Mouse (Mus musculus) small intestine, adult 2 months (tissue): ENCODE data around the gene Aldoc. TPM values are rescaled to one million over a fixed set of nuclear protein-coding genes. Genes with fewer than 3 reads are reported as not detected.
"Not testable (repeated sequence)": the region's sequence is repeated elsewhere in the genome, so short reads cannot be mapped to it uniquely, and the experiment has no call there.

ENCODE experiments used
- H3K27ac ChIP-seq: fragments of 200-500 bp; 2 replicates; pipeline ENCODE4 v1.5.1; 2012; ENCODE audit warnings: low read depth, low read length, control low read depth, inconsistent platforms; ENCODE audit not compliant: insufficient read depth
- H3K27me3 ChIP-seq: fragments of 200-500 bp; 2 replicates; pipeline ENCODE4 v1.6.1; 2012; ENCODE audit warnings: mild to moderate bottlenecking, moderate library complexity, low read length, inconsistent platforms; ENCODE audit not compliant: control insufficient read depth, insufficient read depth
- H3K36me3 ChIP-seq: fragments of 200-500 bp; 2 replicates; pipeline ENCODE4 v1.6.1; 2012; ENCODE audit warnings: mild to moderate bottlenecking, low read length, control low read depth, inconsistent platforms; ENCODE audit not compliant: control insufficient read depth, insufficient read depth
- H3K4me1 ChIP-seq: fragments of 200-500 bp; 2 replicates; pipeline ENCODE4 v1.6.1; 2012; ENCODE audit warnings: low read length, inconsistent platforms, mixed read lengths; ENCODE audit not compliant: control insufficient read depth, insufficient read depth, insufficient read length
- H3K4me3 ChIP-seq: fragments of 200-500 bp; 2 replicates; pipeline ENCODE4 v1.5.1; 2012; ENCODE audit warnings: low read depth, mild to moderate bottlenecking, control low read depth, inconsistent platforms, low read length, moderate library complexity
- CTCF ChIP-seq: fragments of 200-500 bp; IDR thresholded peaks from 2 replicates; pipeline ENCODE4 v1.5.1; 2012; ENCODE audit warnings: low read depth, mild to moderate bottlenecking, control low read depth, inconsistent platforms, low read length, moderate library complexity, mixed read lengths; ENCODE audit not compliant: insufficient replicate concordance, insufficient read length; ENCODE audit errors: extremely low read depth
- POLR2A ChIP-seq: fragments of 200-500 bp; IDR thresholded peaks from 2 replicates; pipeline ENCODE4 v1.6.1; 2012; ENCODE audit warnings: low read depth, mild to moderate bottlenecking, control low read depth, inconsistent platforms, low read length, moderate library complexity
- WGBS: fragments of 180-500 bp; shearing (Covaris S2); methylation state at CpG from one replicate; pipeline ENCODE4 v1.1.7; 2018; 5-methylcytosine and 5-hydroxymethylcytosine counted together
- polyA plus RNA-seq: library from polyadenylated mRNA; depleted of rRNA; stranded (reverse); fragments of >200 nt; gene quantifications from 2 replicates; pipeline ENCODE4 v1.2.3, GENCODE M21; 2012; rRNA removed

Gene Aldoc
- 8.8 and 11.7 TPM in 2 replicates for polyA plus RNA-seq

DNA sequence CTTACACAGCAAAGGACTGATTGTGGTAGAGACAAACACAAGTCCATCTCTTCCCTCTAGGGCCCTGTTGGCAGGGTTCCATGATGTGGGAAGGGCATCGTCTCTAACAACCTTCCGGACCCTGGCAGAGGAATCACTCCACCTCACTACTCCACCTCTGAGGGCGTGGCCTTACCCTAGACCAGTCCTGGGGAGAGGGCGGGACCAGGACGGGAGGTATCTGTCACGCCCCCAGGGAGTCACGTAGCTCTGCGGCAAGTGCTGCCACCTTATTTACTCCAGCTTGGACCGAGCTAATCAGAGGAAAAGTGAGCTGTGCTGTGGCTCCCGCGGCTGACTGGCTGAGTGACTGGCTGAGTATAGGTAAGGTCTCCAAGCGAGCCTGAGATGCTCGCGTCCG lies at the start of gene Aldoc:
TSS of gene Aldoc (plus strand) at position 109 of the 400 bp plus-strand sequence.
- Histone ChIP-seq H3K4me3 (peak within 1 kb of the TSS; percentile 50), H3K36me3 (peaks cover 6% of the 10 kb centered on the region), H3K27me3 (no peaks in the 10 kb centered on the region), H3K27ac (peak within 1 kb of the TSS; percentile 19; the same call in 1 of the 2 replicates), H3K4me1 (peaks cover 6% of the 10 kb centered on the region; the same call in 1 of the 2 replicates)
- no peak for TF ChIP-seq CTCF
- TF ChIP-seq POLR2A, result peak; percentile 79
- WGBS, result 4% methylated on average over 15 of the region's 15 CpGs

DNA sequence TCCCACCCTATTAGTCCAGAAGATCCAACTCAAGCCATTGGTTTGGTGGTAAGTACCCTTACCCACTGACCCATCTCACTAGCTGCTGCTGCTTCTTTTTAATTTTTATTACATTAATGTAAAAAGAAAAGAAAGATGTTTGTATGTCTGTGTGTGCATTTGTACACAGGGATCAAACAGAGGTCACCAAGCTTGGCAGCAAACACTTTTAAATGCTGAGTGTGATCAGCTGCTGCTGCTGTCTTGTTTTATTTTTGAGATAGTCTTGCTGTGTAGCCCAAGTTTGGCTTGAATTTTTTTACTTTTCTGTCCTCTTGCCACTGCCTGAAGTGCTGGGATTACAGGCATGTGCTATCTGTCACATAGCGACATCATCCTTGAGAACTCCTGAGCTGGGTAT lies 47.2 kb upstream of the Aldoc start:
- 96% methylated on average over 1 of the region's 1 CpGs for WGBS
- no peak for TF ChIP-seq POLR2A
- TF ChIP-seq CTCF, result no peak
- no peak overlapping the region for H3K27ac ChIP-seq
- H3K36me3 ChIP-seq, result peaks cover 79% of the 10 kb centered on the region
- H3K4me1 ChIP-seq, result no peaks in the 10 kb centered on the region
- H3K27me3 ChIP-seq, result no peaks in the 10 kb centered on the region
- no peak overlapping the region for H3K4me3 ChIP-seq

DNA sequence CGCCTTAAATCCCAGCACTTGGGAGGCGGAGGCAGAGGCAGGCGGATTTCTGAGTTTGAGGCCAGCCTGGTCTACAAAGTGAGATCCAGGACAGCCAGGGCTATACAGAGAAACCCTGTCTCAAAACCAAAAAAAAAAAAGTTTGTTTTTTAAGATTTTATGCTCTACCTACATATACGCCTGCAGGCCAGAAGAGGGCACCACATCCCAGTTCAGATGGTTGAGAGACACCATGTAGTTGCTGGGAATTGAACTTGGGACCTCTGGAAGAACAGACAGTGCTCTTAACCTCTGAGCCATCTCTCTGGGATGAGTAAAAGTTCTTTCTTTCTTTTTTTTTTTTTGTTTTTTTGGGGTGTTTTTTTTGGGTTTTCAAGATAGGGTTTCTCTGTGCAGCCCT lies 46.6 kb upstream of the Aldoc start:
- not testable (repeated sequence) for H3K27me3 ChIP-seq, H3K4me1 ChIP-seq, H3K4me3 ChIP-seq, H3K27ac ChIP-seq
- peak; percentile 7; the same call in 1 of the 2 replicates for TF ChIP-seq CTCF
- peaks cover 82% of the 10 kb centered on the region for H3K36me3 ChIP-seq
- WGBS, result 96% methylated on average over 4 of the region's 4 CpGs

DNA sequence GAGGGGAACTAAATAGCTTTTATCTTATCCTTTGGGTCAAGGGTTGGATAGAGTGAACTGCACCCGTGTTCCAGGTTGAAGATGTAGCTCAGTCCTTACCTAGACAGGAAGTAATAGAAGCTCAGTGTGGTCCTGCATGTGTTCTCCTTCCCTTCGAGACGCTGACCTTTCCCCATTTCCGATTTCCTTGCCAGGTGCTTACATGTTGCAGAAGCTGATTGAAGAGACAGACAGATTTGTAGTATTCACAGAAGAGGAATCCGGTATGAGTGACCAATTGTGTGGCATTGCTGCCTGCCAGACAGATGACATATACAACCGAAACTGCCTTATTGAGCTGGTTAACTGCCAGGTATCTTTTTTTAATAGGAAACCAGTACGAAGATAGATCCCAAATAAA lies 43.9 kb upstream of the Aldoc start:
- Histone ChIP-seq H3K4me1 (no peaks in the 10 kb centered on the region), H3K27me3 (no peaks in the 10 kb centered on the region), H3K4me3 (no peak overlapping the region), H3K36me3 (peaks cover 77% of the 10 kb centered on the region), H3K27ac (no peak overlapping the region)
- WGBS, result 62% methylated on average over 7 of the region's 7 CpGs
- TF ChIP-seq CTCF, result no peak
- TF ChIP-seq POLR2A, result no peak

DNA sequence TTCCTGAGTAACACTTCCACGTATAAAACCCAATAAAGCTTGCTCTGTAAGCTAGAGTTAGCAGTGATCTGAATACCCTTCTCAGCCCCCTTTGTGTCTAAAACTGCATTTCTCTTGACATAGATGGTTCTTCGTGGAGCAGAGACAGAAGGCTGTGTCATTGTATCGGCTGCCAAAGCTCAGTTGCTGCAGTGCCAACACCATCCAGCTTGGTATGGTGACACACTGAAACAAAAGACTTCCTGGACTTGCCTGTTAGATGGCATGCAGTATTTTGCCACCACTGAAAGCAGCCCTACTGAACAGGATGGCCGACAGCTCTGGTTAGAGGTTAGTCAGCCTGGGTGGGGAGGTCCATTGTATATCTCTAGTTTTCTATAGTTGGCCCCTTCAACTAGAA lies 43.2 kb upstream of the Aldoc start:
- H3K27ac ChIP-seq, result no peak overlapping the region
- WGBS, result 90% methylated on average over 4 of the region's 4 CpGs
- H3K4me3 ChIP-seq, result no peak overlapping the region
- TF ChIP-seq POLR2A (no peak), CTCF (no peak)
- H3K27me3 ChIP-seq, result no peaks in the 10 kb centered on the region
- H3K36me3 ChIP-seq, result peaks cover 77% of the 10 kb centered on the region
- H3K4me1 ChIP-seq, result no peaks in the 10 kb centered on the region

DNA sequence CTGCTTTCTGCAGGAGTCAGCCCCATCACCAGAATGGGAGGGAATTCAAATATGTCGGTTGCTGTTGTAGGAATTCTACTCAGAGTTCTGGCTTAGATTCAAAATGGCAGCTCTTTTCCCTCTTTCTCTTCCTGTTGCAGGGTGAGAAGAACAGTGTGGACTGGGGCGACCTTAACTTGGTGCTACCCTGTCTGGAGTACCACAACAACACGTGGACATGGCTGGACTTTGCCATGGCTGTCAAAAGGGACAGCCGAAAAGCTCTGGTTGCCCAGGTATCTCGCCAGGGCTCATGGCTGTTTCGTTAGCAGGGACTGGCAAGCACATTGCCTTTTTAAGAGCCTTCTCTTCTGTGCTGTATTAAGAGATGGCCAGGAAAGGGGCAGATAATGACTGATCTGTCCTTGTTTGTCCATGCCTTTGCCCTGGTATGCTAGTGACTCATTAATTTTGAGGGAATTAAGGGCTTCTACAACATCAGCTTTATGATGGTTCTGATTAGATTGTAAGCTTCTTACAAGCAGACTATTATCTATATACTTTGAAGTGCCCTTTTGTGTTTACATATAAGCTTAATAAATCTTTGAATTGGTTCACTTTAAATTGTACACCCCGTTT lies 33.5 kb upstream of the Aldoc start:
- H3K4me1 ChIP-seq, result peaks cover 5% of the 10 kb centered on the region; the same call in 1 of the 2 replicates
- WGBS, result 31% methylated on average over 7 of the region's 7 CpGs
- peaks cover 61% of the 10 kb centered on the region for H3K36me3 ChIP-seq
- no peak overlapping the region for H3K4me3 ChIP-seq
- peak overlapping the region; percentile 39 for H3K27ac ChIP-seq
- TF ChIP-seq POLR2A, result no peak
- TF ChIP-seq CTCF, result no peak
- H3K27me3 ChIP-seq, result no peaks in the 10 kb centered on the region

DNA sequence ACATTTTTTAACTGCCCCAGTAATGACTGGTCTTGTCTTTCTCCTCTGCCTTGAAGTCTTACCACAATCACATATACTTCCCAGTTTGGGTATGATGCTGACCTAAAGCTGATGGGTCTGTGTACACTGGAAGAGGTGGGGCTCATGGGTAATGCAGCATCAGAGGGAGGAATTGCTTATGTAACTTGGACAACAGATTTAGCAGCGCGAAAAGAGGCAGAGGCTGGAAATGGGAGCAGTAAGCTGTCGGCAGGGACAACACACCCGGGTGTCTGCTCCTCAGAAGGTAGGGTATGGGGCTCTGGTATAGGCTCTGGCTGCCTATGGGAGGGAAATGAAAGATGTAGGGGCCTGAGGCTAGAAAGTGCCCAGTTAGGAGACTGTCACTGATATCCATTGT lies 32.1 kb upstream of the Aldoc start, which contains the start of gene BC030499:
TSS of gene BC030499 (plus strand) at position 188 of the 400 bp plus-strand sequence.
- no peak for TF ChIP-seq CTCF
- no peak for TF ChIP-seq POLR2A
- Histone ChIP-seq H3K27ac (0 out of 2 replicates have a peak within 1 kb of the TSS, but pooled peaks have one; percentile 11), H3K4me1 (peaks cover 6% of the 10 kb centered on the region; the same call in 1 of the 2 replicates), H3K4me3 (no peak within 1 kb of the TSS), H3K36me3 (peaks cover 48% of the 10 kb centered on the region), H3K27me3 (no peaks in the 10 kb centered on the region)
- 91% methylated on average over 4 of the region's 4 CpGs for WGBS
